Mouse (Mus musculus): Measurements from ENCODE around the gene Ccdc170.
"Not testable (repeated sequence)": the region's sequence is repeated elsewhere in the genome, so short reads cannot be mapped to it uniquely, and the experiment has no call there.

The Ccdc170 gene

GRCm38 (mm10) chr10:4598916-4599315 is 116.6 kb downstream of the Ccdc170 start:
- no peak for DNase-seq (ENCODE audit: low read depth, low spot score)

- DNase-seq (ENCODE audit: low read depth, low spot score), result no peak
Measured at GRCm38 (mm10) chr10:4599591-4599990, 117.3 kb downstream of the Ccdc170 start.

GRCm38 (mm10) chr10:4600796-4601474 is 118.6 kb downstream of the Ccdc170 start:
- no peak for DNase-seq (ENCODE audit: low read depth, low spot score)

- DNase-seq (ENCODE audit: low read depth, low spot score), result not testable (repeated sequence)
Measured at GRCm38 (mm10) chr10:4601612-4602011, 119.3 kb downstream of the Ccdc170 start.

- DNase-seq (ENCODE audit: low read depth, low spot score), result no peak
Measured at GRCm38 (mm10) chr10:4602466-4602865, 120.2 kb downstream of the Ccdc170 start.

- DNase-seq (ENCODE audit: low read depth, low spot score), result no peak
Measured at GRCm38 (mm10) chr10:4604527-4605209, 122.4 kb downstream of the Ccdc170 start.

- DNase-seq (ENCODE audit: low read depth, low spot score), result no peak
Measured at GRCm38 (mm10) chr10:4610234-4610633, 127.9 kb downstream of the Ccdc170 start.

GRCm38 (mm10) chr10:4611386-4612155 is 129.3 kb downstream of the Ccdc170 start, which contains the start of gene Esr1:
TSS of gene Esr1 (plus strand) at chr10:4611593.
- no peak for DNase-seq (ENCODE audit: low read depth, low spot score)

Data from ES-CJ7 (cell line).